Mouse (Mus musculus) MEL (cell line): ENCODE measurements around the gene Frmd4a. TPM values are rescaled to one million over a fixed set of nuclear protein-coding genes. Genes with fewer than 3 reads are reported as not detected.
A peak's percentile ranks its signal among the peaks of the same experiment; 100 is the strongest.

Experiments used
- DNase-seq: peaks from one replicate; pipeline ENCODE4 v3.0.0; 2011; ENCODE audit warnings: low read depth, low spot score
- H3K27ac ChIP-seq: 2 replicates; pipeline ENCODE4 v1.5.1; 2012; ENCODE audit warnings: low read depth, mild to moderate bottlenecking, control low read depth, low read length, moderate library complexity; ENCODE audit not compliant: control insufficient read depth
- H3K27me3 ChIP-seq, 2 experiments: fragments of 150-350 bp in 1 of 2; sonication (generic) in 1 of 2; 2 replicates each; pipeline ENCODE4 v1.6.1; 2012; ENCODE audit warnings: low read length in 2 of 2, mild to moderate bottlenecking in 2 of 2, improper control_type of control experiment in 1 of 2, moderate library complexity in 1 of 2; ENCODE audit not compliant: insufficient read depth in 2 of 2, control insufficient read depth in 1 of 2
- H3K36me3 ChIP-seq, 2 experiments: 2 replicates each; pipeline ENCODE4 v1.6.1; 2012 to 2014; ENCODE audit warnings: low read length in 2 of 2, improper control_type of control experiment in 1 of 2, inconsistent platforms in 1 of 2, mild to moderate bottlenecking in 1 of 2; ENCODE audit not compliant: insufficient read depth in 2 of 2, control insufficient read depth in 1 of 2
- H3K4me1 ChIP-seq, 2 experiments: fragments of 150-350 bp in 1 of 2; sonication (generic) in 1 of 2; 2 replicates each; pipeline ENCODE4 v1.6.1; 2012; ENCODE audit warnings: low read length in 2 of 2, improper control_type of control experiment in 1 of 2, mild to moderate bottlenecking in 1 of 2; ENCODE audit not compliant: insufficient read depth in 2 of 2, control insufficient read depth in 1 of 2
- H3K4me3 ChIP-seq, 2 experiments: fragments of 150-350 bp in 1 of 2; sonication (generic) in 1 of 2; 2 replicates each; pipeline ENCODE4 v1.5.1; 2012; ENCODE audit warnings: low read depth in 2 of 2, low read length in 2 of 2, mild to moderate bottlenecking in 2 of 2, moderate library complexity in 2 of 2, control low read depth in 1 of 2, improper control_type of control experiment in 1 of 2; ENCODE audit not compliant: control insufficient read depth in 1 of 2, insufficient read depth in 1 of 2
- H3K79me2 ChIP-seq: 2 replicates; pipeline ENCODE4 v1.6.1; 2012; ENCODE audit warnings: mild to moderate bottlenecking, low read length, moderate library complexity; ENCODE audit not compliant: control insufficient read depth, poor library complexity, insufficient read depth
- H3K9ac ChIP-seq: 2 replicates; pipeline ENCODE4 v1.6.1; 2012; ENCODE audit warnings: low read depth, mild to moderate bottlenecking, control low read depth, low read length, moderate library complexity; ENCODE audit not compliant: control insufficient read depth, poor library complexity, severe bottlenecking
- H3K9me3 ChIP-seq: fragments of 150-350 bp; sonication (generic); replicated peaks from 2 replicates; pipeline ENCODE4 v1.6.1; 2012; ENCODE audit warnings: mild to moderate bottlenecking, low read length, improper control_type of control experiment, moderate library complexity; ENCODE audit not compliant: insufficient read depth
- BHLHE40 ChIP-seq: IDR thresholded peaks from 2 replicates; pipeline ENCODE4 v1.6.1; 2012; ENCODE audit warnings: low read depth, mild to moderate bottlenecking, inconsistent platforms, low read length, improper control_type of control experiment, borderline replicate concordance
- CTCF ChIP-seq, 3 experiments: IDR thresholded peaks in 2 of 3; conservative IDR thresholded peaks in 1 of 3; 2 replicates each; pipeline ENCODE4 v1.5.1; 2011 to 2012; ENCODE audit warnings: low read length in 3 of 3, low read depth in 2 of 3, mild to moderate bottlenecking in 2 of 3, improper control_type of control experiment in 1 of 3, inconsistent platforms in 1 of 3, mixed read lengths in 1 of 3, moderate library complexity in 1 of 3; ENCODE audit not compliant: control insufficient read depth in 1 of 3, insufficient read depth in 1 of 3, poor library complexity in 1 of 3, severe bottlenecking in 1 of 3
- ELF1 ChIP-seq: IDR thresholded peaks from 2 replicates; pipeline ENCODE4 v1.6.1; 2014; ENCODE audit warnings: low read depth, mild to moderate bottlenecking, inconsistent platforms, low read length, improper control_type of control experiment, moderate library complexity
- EP300 ChIP-seq, 2 experiments: IDR thresholded peaks; 2 replicates each; pipeline ENCODE4 v1.6.1; 2011; ENCODE audit warnings: improper control_type of control experiment in 2 of 2, low read length in 2 of 2, low read depth in 1 of 2, mild to moderate bottlenecking in 1 of 2
- GABPA ChIP-seq: IDR thresholded peaks from 2 replicates; pipeline ENCODE4 v1.6.1; 2012; ENCODE audit warnings: low read depth, mild to moderate bottlenecking, inconsistent platforms, low read length, improper control_type of control experiment, moderate library complexity
- GATA1 ChIP-seq: IDR thresholded peaks from 2 replicates; pipeline ENCODE4 v1.6.1; 2011; ENCODE audit warnings: low read depth, low read length, improper control_type of control experiment
- HCFC1 ChIP-seq: IDR thresholded peaks from 2 replicates; pipeline ENCODE4 v1.6.1; 2012; ENCODE audit warnings: low read depth, mild to moderate bottlenecking, inconsistent platforms, low read length, improper control_type of control experiment, moderate library complexity
- MAFK ChIP-seq: IDR thresholded peaks from 2 replicates; pipeline ENCODE4 v1.6.1; 2011; ENCODE audit warnings: low read depth, mild to moderate bottlenecking, low read length, improper control_type of control experiment, borderline replicate concordance
- MYC ChIP-seq: IDR thresholded peaks from 2 replicates; pipeline ENCODE4 v1.6.1; 2011; ENCODE audit warnings: low read depth, mild to moderate bottlenecking, low read length, improper control_type of control experiment, moderate library complexity
- NELFE ChIP-seq: IDR thresholded peaks from 2 replicates; pipeline ENCODE4 v1.6.1; 2011; ENCODE audit warnings: low read depth, low read length, improper control_type of control experiment
- NRF1 ChIP-seq: IDR thresholded peaks from 2 replicates; pipeline ENCODE4 v1.6.1; 2014; ENCODE audit warnings: low read depth, mild to moderate bottlenecking, inconsistent platforms, low read length, improper control_type of control experiment, moderate library complexity; ENCODE audit not compliant: poor library complexity, insufficient read depth, severe bottlenecking
- POLR2A ChIP-seq, 2 experiments: IDR thresholded peaks; 2 replicates each; pipeline ENCODE4 v1.6.1; 2011 to 2012; ENCODE audit warnings: low read length in 2 of 2, mild to moderate bottlenecking in 2 of 2, control low read depth in 1 of 2, improper control_type of control experiment in 1 of 2, low read depth in 1 of 2, moderate library complexity in 1 of 2; ENCODE audit not compliant: control insufficient read depth in 1 of 2, insufficient read depth in 1 of 2, poor library complexity in 1 of 2
- POLR2AphosphoS2 ChIP-seq: IDR thresholded peaks from 2 replicates; pipeline ENCODE4 v1.6.1; 2011; ENCODE audit warnings: low read length, improper control_type of control experiment
- POLR2AphosphoS5 ChIP-seq: IDR thresholded peaks from 2 replicates; pipeline ENCODE4 v1.6.1; 2012; ENCODE audit warnings: low read depth, borderline replicate concordance, mild to moderate bottlenecking, inconsistent platforms, low read length, moderate library complexity, mixed read lengths
- RAD21 ChIP-seq: IDR thresholded peaks from 2 replicates; pipeline ENCODE4 v1.6.1; 2011; ENCODE audit warnings: mild to moderate bottlenecking, low read depth, low read length, improper control_type of control experiment
- RCOR1 ChIP-seq: IDR thresholded peaks from 2 replicates; pipeline ENCODE4 v1.6.1; 2012; ENCODE audit warnings: low read depth, mild to moderate bottlenecking, inconsistent platforms, low read length, improper control_type of control experiment
- SIN3A ChIP-seq: IDR thresholded peaks from 2 replicates; pipeline ENCODE4 v1.6.1; 2012; ENCODE audit warnings: low read length, improper control_type of control experiment, inconsistent platforms
- SMC3 ChIP-seq: IDR thresholded peaks from 2 replicates; pipeline ENCODE4 v1.6.1; 2011; ENCODE audit warnings: low read depth, low read length, improper control_type of control experiment
- TAL1 ChIP-seq: IDR thresholded peaks from 2 replicates; pipeline ENCODE4 v1.6.1; 2012; ENCODE audit warnings: mild to moderate bottlenecking, inconsistent platforms, low read length, moderate library complexity, mixed read lengths
- TCF12 ChIP-seq: IDR thresholded peaks from 2 replicates; pipeline ENCODE4 v1.6.1; 2014; ENCODE audit warnings: low read depth, mild to moderate bottlenecking, inconsistent platforms, low read length, improper control_type of control experiment, moderate library complexity
- UBTF ChIP-seq: IDR thresholded peaks from 2 replicates; pipeline ENCODE4 v1.6.1; 2012; ENCODE audit warnings: low read depth, mild to moderate bottlenecking, inconsistent platforms, low read length, improper control_type of control experiment, moderate library complexity, borderline replicate concordance; ENCODE audit not compliant: insufficient read depth
- USF1 ChIP-seq: IDR thresholded peaks from 2 replicates; pipeline ENCODE4 v1.6.1; 2014; ENCODE audit warnings: low read depth, mild to moderate bottlenecking, inconsistent platforms, low read length, improper control_type of control experiment, moderate library complexity
- USF2 ChIP-seq, 2 experiments: IDR thresholded peaks; 2 replicates each; pipeline ENCODE4 v1.6.1; 2011 to 2012; ENCODE audit warnings: improper control_type of control experiment in 2 of 2, low read length in 2 of 2, borderline replicate concordance in 1 of 2, inconsistent platforms in 1 of 2, low read depth in 1 of 2, mild to moderate bottlenecking in 1 of 2; ENCODE audit not compliant: insufficient read depth in 1 of 2
- ZC3H11A ChIP-seq: IDR thresholded peaks from 2 replicates; pipeline ENCODE4 v1.6.1; 2012; ENCODE audit warnings: low read depth, mild to moderate bottlenecking, inconsistent platforms, low read length, improper control_type of control experiment
- ZKSCAN1 ChIP-seq: IDR thresholded peaks from 2 replicates; pipeline ENCODE4 v1.6.1; 2012; ENCODE audit warnings: low read depth, mild to moderate bottlenecking, inconsistent platforms, low read length, improper control_type of control experiment, moderate library complexity
- ZMIZ1 ChIP-seq: IDR thresholded peaks from 2 replicates; pipeline ENCODE4 v1.6.1; 2012; ENCODE audit warnings: low read depth, mild to moderate bottlenecking, inconsistent platforms, low read length, improper control_type of control experiment, moderate library complexity
- ZNF384 ChIP-seq: IDR thresholded peaks from 2 replicates; pipeline ENCODE4 v1.6.1; 2012; ENCODE audit warnings: low read depth, mild to moderate bottlenecking, inconsistent platforms, low read length, improper control_type of control experiment
- polyA plus RNA-seq, 2 experiments: library from polyadenylated mRNA; stranded (reverse) in 1 of 2; unstranded in 1 of 2; fragments of >175 nt in 1 of 2; fragments of >200 nt in 1 of 2; gene quantifications; 2 replicates each; pipeline versions ENCODE4 v1.2.1 to v1.2.4; 2012; ENCODE audit warnings: low replicate concordance in 2 of 2, low read depth in 1 of 2; ENCODE audit not compliant: insufficient read length in 2 of 2, insufficient read depth in 1 of 2, missing spikeins in 1 of 2
- total RNA-seq: library from RNA; depleted of rRNA; stranded (reverse); fragments of 300-350 nt; gene quantifications from 2 replicates; pipeline ENCODE4 v1.2.3, GENCODE M21; 2012

Frmd4a gene
- total and polyA plus RNA-seq, 3 experiments, result 6.4 to 14.4 TPM; not detected in 1

DNA sequence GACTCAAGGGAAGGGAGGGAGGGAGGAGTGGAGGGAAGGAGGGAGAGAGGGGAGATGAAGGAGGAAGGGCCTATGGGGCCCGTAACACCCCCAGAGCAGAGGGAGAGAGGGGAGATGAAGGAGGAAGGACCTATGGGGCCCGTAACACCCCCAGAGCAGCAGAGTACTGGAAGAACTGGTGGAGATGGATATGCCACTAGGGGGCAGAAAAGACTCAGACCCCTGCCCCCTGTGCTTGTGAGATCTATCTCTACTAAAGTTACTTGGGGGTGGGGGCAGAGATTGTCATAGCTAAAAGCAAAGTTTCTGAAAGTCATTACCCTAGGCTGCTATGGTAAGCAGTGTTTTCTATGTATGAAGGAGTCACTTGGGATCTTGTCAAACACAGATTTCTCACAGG lies 299.1 kb downstream of the Frmd4a start:
- peak; percentile 24 for DNase-seq
- no peak overlapping the region for H3K27ac ChIP-seq
- no peaks in the 10 kb centered on the region for H3K9me3 ChIP-seq
- peaks cover 0 to 4% of the 10 kb centered on the region in 2 experiments; a peak in 2 of 4 replicates for H3K27me3 ChIP-seq
- TF ChIP-seq ZC3H11A (peak; percentile 34), RAD21 (peak; percentile 38), HCFC1 (no peak), SMC3 (peak; percentile 50), CTCF (IDR thresholded peaks at IDR 0.05 in 2 of 3, conservative IDR thresholded peaks at IDR 0.05 in 1 of 3; ENCODE audit: control insufficient read depth in 1 of 3, insufficient read depth in 1 of 3, low read depth in 2 of 3, low read length in 3 of 3, poor library complexity in 1 of 3, severe bottlenecking in 1 of 3) (peak; percentile 33 to 48 (median 47); a peak in 5 of 6 replicates)
- TF ChIP-seq, all 39 proteins: peak for 4
- H3K36me3 ChIP-seq, result no peaks in the 10 kb centered on the region
- H3K79me2 ChIP-seq, result no peaks in the 10 kb centered on the region
- H3K4me1 ChIP-seq, result no peaks in the 10 kb centered on the region
- H3K4me3 ChIP-seq, result no peak overlapping the region
- no peak overlapping the region for H3K9ac ChIP-seq

DNA sequence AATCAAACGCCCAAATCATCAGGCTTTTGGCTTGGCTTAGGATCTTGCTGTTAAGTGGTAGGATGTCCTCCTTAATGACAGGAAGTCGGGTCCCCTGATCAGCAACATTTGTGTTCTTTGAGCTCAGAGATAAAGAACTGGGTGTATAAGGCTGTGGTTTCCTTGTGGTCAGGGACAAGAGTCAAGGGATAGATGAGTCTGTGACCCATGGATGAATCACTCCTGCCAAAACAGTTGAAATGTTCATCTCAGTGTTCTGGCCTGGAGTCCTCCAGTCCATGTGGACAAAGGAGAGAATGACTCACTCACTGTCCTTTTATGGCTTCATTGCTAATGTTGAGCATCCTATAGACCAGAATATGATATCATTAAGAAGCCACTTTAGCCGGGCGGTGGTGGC lies 300.6 kb downstream of the Frmd4a start:
- peak; percentile 31 for DNase-seq
- H3K9me3 ChIP-seq, result no peaks in the 10 kb centered on the region

DNA sequence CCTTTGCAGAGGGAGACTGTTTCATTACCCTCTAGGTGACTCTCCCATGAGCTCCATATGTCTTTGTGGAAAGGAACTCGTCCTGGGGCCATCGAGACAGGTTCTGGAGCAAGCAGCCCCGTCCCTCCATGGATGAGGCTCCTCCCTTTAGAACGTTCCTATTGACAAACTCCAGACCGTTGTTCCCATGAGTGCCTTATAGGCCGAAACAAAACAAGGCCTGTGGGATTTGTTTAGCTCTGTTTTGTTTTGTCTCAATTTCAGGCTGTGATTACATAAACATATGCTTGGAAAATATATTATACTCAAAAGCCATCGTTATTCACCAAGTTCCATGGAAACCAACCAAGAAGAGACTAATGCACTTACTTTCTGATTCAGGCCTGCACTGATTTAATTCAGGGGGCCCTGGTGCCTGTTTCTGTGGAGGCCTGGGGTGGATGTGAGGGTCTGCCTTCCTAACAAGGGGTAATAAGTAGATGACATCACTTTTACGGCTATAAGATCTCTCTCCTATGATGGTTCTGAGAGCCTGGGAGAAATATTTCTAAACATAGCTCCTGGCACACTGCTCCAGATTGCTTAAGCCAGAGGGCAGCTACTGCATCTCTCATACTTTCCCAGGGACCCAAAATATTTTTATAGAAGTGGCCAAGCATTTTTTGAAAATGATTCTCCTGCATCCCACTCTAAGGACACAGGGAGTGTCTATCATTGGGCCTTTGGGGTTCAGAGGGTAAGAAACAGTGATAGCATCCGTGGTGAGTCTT lies 308.9 kb downstream of the Frmd4a start:
- Histone ChIP-seq H3K27ac (no peak overlapping the region), H3K27me3 (peaks cover 0 to 1% of the 10 kb centered on the region in 2 experiments; a peak in 2 of 4 replicates), H3K4me1 (no peaks in the 10 kb centered on the region), H3K79me2 (no peaks in the 10 kb centered on the region), H3K9ac (no peak overlapping the region), H3K36me3 (no peaks in the 10 kb centered on the region), H3K4me3 (no peak overlapping the region), H3K9me3 (no peaks in the 10 kb centered on the region)
- DNase-seq, result no peak
- no peak for TF ChIP-seq SIN3A
- TF ChIP-seq RCOR1, result no peak
- TF ChIP-seq BHLHE40, result no peak
- TF ChIP-seq GATA1, result no peak
- TF ChIP-seq NELFE, result no peak
- TF ChIP-seq ZMIZ1, result no peak
- TF ChIP-seq ZKSCAN1, result no peak
- no peak for TF ChIP-seq USF1
- TF ChIP-seq ELF1, result no peak
- TF ChIP-seq GABPA, result no peak
- no peak for TF ChIP-seq USF2 (IDR thresholded peaks at IDR 0.05; ENCODE audit: borderline replicate concordance in 1 of 2, insufficient read depth in 1 of 2, low read depth in 1 of 2, low read length in 2 of 2)
- no peak for TF ChIP-seq HCFC1
- no peak for TF ChIP-seq MYC
- no peak for TF ChIP-seq ZNF384
- TF ChIP-seq POLR2AphosphoS2, result no peak
- no peak for TF ChIP-seq POLR2A (IDR thresholded peaks at IDR 0.05; ENCODE audit: control insufficient read depth in 1 of 2, insufficient read depth in 1 of 2, low read depth in 1 of 2, low read length in 2 of 2, poor library complexity in 1 of 2)
- no peak for TF ChIP-seq POLR2AphosphoS5

More for the DNA sequence above, 300.6 kb downstream of the Frmd4a start:
- H3K27me3 ChIP-seq, result peaks cover 0 to 2% of the 10 kb centered on the region in 2 experiments; a peak in 2 of 4 replicates
- no peaks in the 10 kb centered on the region for H3K4me1 ChIP-seq
- H3K27ac ChIP-seq, result no peak overlapping the region
- no peaks in the 10 kb centered on the region for H3K36me3 ChIP-seq
- H3K79me2 ChIP-seq, result no peaks in the 10 kb centered on the region
- no peak overlapping the region for H3K4me3 ChIP-seq
- H3K9ac ChIP-seq, result no peak overlapping the region
- TF ChIP-seq TAL1 (no peak), MYC (no peak), MAFK (no peak), TCF12 (no peak), ZKSCAN1 (no peak), ZNF384 (no peak), RAD21 (no peak), EP300 (IDR thresholded peaks at IDR 0.05; ENCODE audit: low read depth in 1 of 2, low read length in 2 of 2) (peak; percentile 34 to 46; a peak in 3 of 4 replicates), NRF1 (no peak), UBTF (no peak), RCOR1 (0 out of 2 replicates have a peak, but pooled peaks have one; percentile 20)
